Mouse (Mus musculus) bone marrow macrophage, adult 2 months (primary cell): ENCODE measurements around the gene Gtf2h2. TPM values are rescaled to one million over a fixed set of nuclear protein-coding genes. Genes with fewer than 3 reads are reported as not detected.
"Not testable (repeated sequence)": the region's sequence is repeated elsewhere in the genome, so short reads cannot be mapped to it uniquely, and the experiment has no call there.

Experiments
- H3K27ac ChIP-seq: 2 replicates; pipeline ENCODE4 v1.5.1; 2012; ENCODE audit warnings: low read depth, low read length; ENCODE audit not compliant: insufficient read depth
- H3K4me1 ChIP-seq: 2 replicates; pipeline ENCODE4 v1.6.1; 2012; ENCODE audit warnings: low read length; ENCODE audit not compliant: control insufficient read depth, insufficient read depth
- H3K4me3 ChIP-seq: 2 replicates; pipeline ENCODE4 v1.5.1; 2012; ENCODE audit warnings: mild to moderate bottlenecking, low read length, moderate library complexity; ENCODE audit not compliant: insufficient read depth
- CTCF ChIP-seq: IDR thresholded peaks from 2 replicates; pipeline ENCODE4 v1.5.1; 2012; ENCODE audit warnings: low read depth, mild to moderate bottlenecking, low read length, moderate library complexity
- POLR2A ChIP-seq: IDR thresholded peaks from 2 replicates; pipeline ENCODE4 v1.6.1; 2012; ENCODE audit warnings: mild to moderate bottlenecking, low read depth, low read length, borderline replicate concordance
- polyA plus RNA-seq: library from polyadenylated mRNA; stranded (reverse); fragments of >200 nt; gene quantifications from 2 replicates; pipeline ENCODE4 v1.2.4, GENCODE M21; 2012; ENCODE audit not compliant: missing spikeins, insufficient read depth, insufficient read length

Gene Gtf2h2
- polyA plus RNA-seq, 1 experiment, result 17.7 TPM

DNA sequence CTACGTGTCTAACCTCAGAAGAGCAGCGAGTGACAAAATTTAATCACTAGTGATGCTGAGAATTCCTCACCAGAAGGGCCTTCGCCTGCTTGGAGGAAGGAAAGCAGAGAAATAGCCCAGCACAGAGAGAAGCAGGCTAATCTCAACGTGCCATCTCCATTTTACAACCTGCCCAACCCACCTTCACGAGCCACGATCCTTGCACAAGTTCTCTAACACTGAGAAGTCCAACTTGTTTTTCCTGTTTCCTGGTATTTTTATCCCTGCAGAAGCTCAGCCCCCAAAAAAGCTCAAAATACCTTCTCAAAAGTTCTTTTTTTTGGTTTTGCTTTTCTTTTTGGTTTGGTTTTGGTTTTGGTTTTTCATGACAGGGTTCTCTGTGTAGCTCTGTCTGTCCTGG, 25.8 kb upstream of the Gtf2h2 start:
- H3K4me1 ChIP-seq, result no peaks in the 10 kb centered on the region; the same call in 1 of the 2 replicates
- TF ChIP-seq CTCF (no peak), POLR2A (no peak)
- H3K4me3 ChIP-seq, result no peak overlapping the region
- H3K27ac ChIP-seq, result no peak overlapping the region

- no peak for TF ChIP-seq CTCF
- no peak for TF ChIP-seq POLR2A
- Histone ChIP-seq H3K4me3 (no peak overlapping the region), H3K4me1 (no peaks in the 10 kb centered on the region; the same call in 1 of the 2 replicates), H3K27ac (no peak overlapping the region)
These were observed 25.3 kb upstream of the Gtf2h2 start for GRCm38 (mm10) chr13:100517652-100518153.

- Histone ChIP-seq H3K4me3 (no peak overlapping the region), H3K27ac (no peak overlapping the region), H3K4me1 (no peaks in the 10 kb centered on the region; the same call in 1 of the 2 replicates)
- TF ChIP-seq CTCF (no peak), POLR2A (no peak)
These were observed 24.1 kb upstream of the Gtf2h2 start for GRCm38 (mm10) chr13:100516213-100517105.

GRCm38 (mm10) chr13:100512792-100513191, 20.4 kb upstream of the Gtf2h2 start:
- Histone ChIP-seq H3K4me1 (no peaks in the 10 kb centered on the region), H3K4me3 (no peak overlapping the region), H3K27ac (no peak overlapping the region)
- TF ChIP-seq CTCF (no peak), POLR2A (no peak)

- H3K27ac ChIP-seq, result no peak overlapping the region
- H3K4me3 ChIP-seq, result no peak overlapping the region
- H3K4me1 ChIP-seq, result no peaks in the 10 kb centered on the region
- TF ChIP-seq POLR2A, result no peak
- no peak for TF ChIP-seq CTCF
These were observed 19.5 kb upstream of the Gtf2h2 start for GRCm38 (mm10) chr13:100511860-100512364.

GRCm38 (mm10) chr13:100511146-100511859, 18.9 kb upstream of the Gtf2h2 start:
- H3K4me1 ChIP-seq, result no peaks in the 10 kb centered on the region
- H3K27ac ChIP-seq, result no peak overlapping the region
- H3K4me3 ChIP-seq, result no peak overlapping the region
- TF ChIP-seq POLR2A (no peak), CTCF (no peak)

- H3K4me1 ChIP-seq, H3K4me3 ChIP-seq, H3K27ac ChIP-seq: not testable (repeated sequence)
These were observed 7.2 kb upstream of the Gtf2h2 start for GRCm38 (mm10) chr13:100499625-100500024.

- TF ChIP-seq POLR2A, result no peak
- TF ChIP-seq CTCF, result no peak
- Histone ChIP-seq H3K4me3 (no peak overlapping the region), H3K27ac (no peak overlapping the region), H3K4me1 (peaks cover 17% of the 10 kb centered on the region)
These were observed 3.0 kb upstream of the Gtf2h2 start for GRCm38 (mm10) chr13:100495337-100495736.

DNA sequence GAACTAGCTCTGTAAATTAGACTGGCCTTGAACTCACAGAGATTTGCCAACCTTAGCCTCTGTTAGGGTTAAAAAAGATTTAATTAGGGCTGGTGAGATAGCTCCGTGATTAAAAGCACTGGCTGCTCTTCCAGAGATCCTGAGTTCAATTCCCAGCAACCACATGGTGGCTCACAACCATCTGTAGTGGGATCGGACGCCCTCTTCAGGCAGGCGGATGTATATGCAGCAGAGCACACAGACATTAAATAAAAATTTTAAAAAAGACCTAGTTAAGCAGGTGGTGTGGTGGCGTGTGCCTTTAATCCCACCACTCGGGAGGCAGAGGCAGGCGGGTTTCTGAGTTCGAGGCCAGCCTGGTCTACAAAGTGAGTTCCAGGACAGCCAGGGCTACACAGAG, 2.0 kb upstream of the Gtf2h2 start:
- not testable (repeated sequence) for H3K27ac ChIP-seq
- H3K4me1 ChIP-seq, result peaks cover 19% of the 10 kb centered on the region

DNA sequence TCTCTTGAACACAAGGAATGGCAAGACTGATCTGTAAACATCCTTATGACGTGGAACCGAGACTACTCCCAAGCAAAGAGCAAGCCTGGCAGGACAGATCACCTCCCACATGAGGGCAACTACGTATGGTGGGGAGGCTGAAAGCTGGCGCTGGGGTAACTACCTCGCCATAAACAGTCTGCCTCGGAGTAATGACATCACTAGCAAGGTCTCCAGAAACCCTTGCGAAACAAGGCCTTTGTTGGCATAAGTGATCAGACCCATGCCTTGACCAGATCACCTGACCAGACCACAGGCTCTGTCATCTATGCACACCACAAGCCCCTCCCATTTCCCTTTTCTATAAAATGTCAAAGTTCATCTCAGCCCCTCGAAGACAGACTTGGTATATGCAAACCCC, 934 bp upstream of the Gtf2h2 start:
- Histone ChIP-seq H3K27ac (peak overlapping the region; percentile 13; the same call in 1 of the 2 replicates), H3K4me3 (no peak overlapping the region), H3K4me1 (peaks cover 19% of the 10 kb centered on the region)
- no peak for TF ChIP-seq POLR2A
- TF ChIP-seq CTCF, result no peak

More for the DNA sequence above, 2.0 kb upstream of the Gtf2h2 start:
- H3K4me3 ChIP-seq, result not testable (repeated sequence)
